In the genomic region with DNA sequence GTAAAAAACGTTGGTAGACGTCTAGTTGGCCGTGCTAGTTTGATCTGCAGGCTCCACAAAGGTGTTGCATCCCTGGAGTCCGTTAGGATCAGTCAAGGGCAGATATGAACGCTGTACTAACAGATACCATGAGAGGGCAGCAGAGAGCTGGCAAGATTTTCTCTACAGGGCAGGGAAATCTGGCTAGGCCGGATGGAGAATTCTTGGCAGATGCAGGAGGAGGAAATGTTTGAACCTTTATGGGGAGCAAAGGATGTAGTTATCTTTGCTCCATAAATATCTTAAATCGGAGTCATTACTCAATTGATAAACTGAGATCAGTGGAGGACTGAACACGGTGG, we compare ENCODE assay signal across 9 mouse cellular contexts.
A peak's percentile ranks its signal among the peaks of the same experiment; 100 is the strongest.
DNase-seq lines count a peak whose midpoint lies in the region; ATAC-seq lines count a peak whose summit lies in the region.
"Had no signal": no experiment of that assay in that cellular context is flagged by ENCODE, and none has a peak within 500 bp of the region (broad histone marks: within the 10 kb centered on the region; RNA-seq: fewer than 3 reads in every experiment).

No protein-coding gene starts in this region.

- H3K4me1 ChIP-seq in hindbrain, embryonic 16.5 days (ENCODE audit: control insufficient read depth, insufficient read depth, low read depth, low read length): no peaks in the 10 kb centered on the region
- H3K4me1 ChIP-seq: limb, embryonic 12.5 days had no signal

- peak; percentile 91 for ATAC-seq in hindbrain, embryonic 16.5 days

- peak; percentile 76 for DNase-seq in adipocyte (ENCODE audit: low spot score)
- peak; percentile 56 for DNase-seq in cerebellum, adult 9-11 months
- peak; percentile 35 to 81 for DNase-seq in frontal cortex, postnatal 10 days (ENCODE audit: low spot score in 2 of 2)
- peak; percentile 86 to 90 for DNase-seq in layer of hippocampus, postnatal 14 days (ENCODE audit: low spot score in 2 of 2)
- DNase-seq in lung, postnatal 36 days: peak; percentile 79
- peak; percentile 87 to 93 for DNase-seq in right cerebral cortex, adult 2 months (ENCODE audit: low spot score in 2 of 2)
- DNase-seq in natural killer cell, adult 2 months (ENCODE audit: low spot score in 2 of 2): no peak

- no peaks in the 10 kb centered on the region for H3K27me3 ChIP-seq in hindbrain, embryonic 16.5 days (replicated peaks; ENCODE audit: control insufficient read depth, insufficient read depth, low read length)
- H3K27me3 ChIP-seq: limb, embryonic 12.5 days had no signal

- WGBS in hindbrain, embryonic 16.5 days: 19% methylated on average over 8 of the region's 8 CpGs

- H3K27ac ChIP-seq in hindbrain, embryonic 16.5 days (ENCODE audit: low read depth, low read length): no peak overlapping the region
- H3K27ac ChIP-seq: limb, embryonic 12.5 days had no signal

- H3K9me3 ChIP-seq in hindbrain, embryonic 16.5 days (ENCODE audit: control insufficient read depth, low read length): no peaks in the 10 kb centered on the region
- H3K9me3 ChIP-seq: limb, embryonic 12.5 days had no signal

- no peak overlapping the region for H3K4me3 ChIP-seq in hindbrain, embryonic 16.5 days (ENCODE audit: low read length)
- H3K4me3 ChIP-seq: limb, embryonic 12.5 days had no signal

- H3K9ac ChIP-seq in hindbrain, embryonic 16.5 days (ENCODE audit: low read depth, low read length): no peak overlapping the region
- H3K9ac ChIP-seq: limb, embryonic 12.5 days had no signal

- no peaks in the 10 kb centered on the region for H3K36me3 ChIP-seq in hindbrain, embryonic 16.5 days (ENCODE audit: control insufficient read depth, insufficient read depth, low read length)
- H3K36me3 ChIP-seq: limb, embryonic 12.5 days had no signal

- H3K4me2 ChIP-seq in hindbrain, embryonic 16.5 days (ENCODE audit: low read length): no peak overlapping the region
- H3K4me2 ChIP-seq: limb, embryonic 12.5 days had no signal

Comparison
In these comparisons a context has a peak if more than half of its experiments do, and no peak if none do; other contexts are left out.
1. DNase-seq: peak in adipocyte (single experiment), cerebellum, adult 9-11 months (single experiment), frontal cortex, postnatal 10 days (2 of 2), layer of hippocampus, postnatal 14 days (2 of 2), lung, postnatal 36 days (single experiment) and right cerebral cortex, adult 2 months (2 of 2); none in natural killer cell, adult 2 months (0 of 2).